Mouse (Mus musculus): ENCODE data around the gene Psme1. TPM values are rescaled to one million over a fixed set of nuclear protein-coding genes. Genes with fewer than 3 reads are reported as not detected.
A peak's percentile ranks its signal among the peaks of the same experiment; 100 is the strongest.

Gene Psme1
- polyA plus RNA-seq, 1 experiment from 2014 or later = 94.3 TPM

- no peak for DNase-seq (ENCODE audit: extremely low spot score, low spot score)
- Histone ChIP-seq H3K4me1 (peaks cover 20% of the 10 kb centered on the region), H3K27me3 (ENCODE audit: poor library complexity, severe bottlenecking) (peaks cover 13% of the 10 kb centered on the region), H3K36me3 (replicated peaks) (peaks cover 9% of the 10 kb centered on the region), H3K4me3 (no peak overlapping the region), H3K9me3 (no peaks in the 10 kb centered on the region), H3K27ac (no peak overlapping the region)
- 82% methylated on average over 7 of the region's 7 CpGs for WGBS
Observed at GRCm38 (mm10) chr14:55614565-55615178, 36.7 kb downstream of the Psme1 start.

GRCm38 (mm10) chr14:55615876-55616275 is 38.0 kb downstream of the Psme1 start:
- Histone ChIP-seq H3K27ac (no peak overlapping the region), H3K4me1 (peaks cover 20% of the 10 kb centered on the region), H3K36me3 (replicated peaks) (no peaks in the 10 kb centered on the region), H3K4me3 (no peak overlapping the region), H3K27me3 (ENCODE audit: poor library complexity, severe bottlenecking) (peaks cover 13% of the 10 kb centered on the region), H3K9me3 (no peaks in the 10 kb centered on the region)
- 50% methylated on average over 2 of the region's 2 CpGs for WGBS
- DNase-seq (ENCODE audit: extremely low spot score, low spot score) = no peak

- Histone ChIP-seq H3K4me3 (no peak overlapping the region), H3K27me3 (ENCODE audit: poor library complexity, severe bottlenecking) (peaks cover 13% of the 10 kb centered on the region), H3K9me3 (no peaks in the 10 kb centered on the region), H3K4me1 (peaks cover 20% of the 10 kb centered on the region), H3K27ac (no peak overlapping the region), H3K36me3 (replicated peaks) (no peaks in the 10 kb centered on the region)
- DNase-seq (ENCODE audit: extremely low spot score, low spot score) = no peak
- WGBS = 89% methylated on average over 2 of the region's 2 CpGs
Observed at GRCm38 (mm10) chr14:55616844-55617243, 38.9 kb downstream of the Psme1 start.

GRCm38 (mm10) chr14:55617822-55618221 is 39.9 kb downstream of the Psme1 start, which contains the start of gene Rec8:
Rec8 (plus strand) TSS chr14:55618037.
- Histone ChIP-seq H3K36me3 (replicated peaks) (no peaks in the 10 kb centered on the region; the same call in 1 of the 2 replicates), H3K9me3 (no peaks in the 10 kb centered on the region), H3K27ac (peak within 1 kb of the TSS; percentile 42; the same call in 1 of the 2 replicates), H3K27me3 (ENCODE audit: poor library complexity, severe bottlenecking) (peaks cover 13% of the 10 kb centered on the region), H3K4me1 (peaks cover 20% of the 10 kb centered on the region), H3K4me3 (peak within 1 kb of the TSS; percentile 36)
- WGBS = 28% methylated on average over 21 of the region's 21 CpGs
- peak; percentile 63 for DNase-seq (ENCODE audit: extremely low spot score, low spot score)

GRCm38 (mm10) chr14:55618486-55619195 is 40.7 kb downstream of the Psme1 start:
- 59% methylated on average over 22 of the region's 22 CpGs for WGBS
- Histone ChIP-seq H3K36me3 (replicated peaks) (peaks cover 6% of the 10 kb centered on the region), H3K27ac (0 out of 2 replicates have a peak overlapping the region, but pooled peaks have one; percentile 42), H3K27me3 (ENCODE audit: poor library complexity, severe bottlenecking) (peaks cover 13% of the 10 kb centered on the region), H3K9me3 (no peaks in the 10 kb centered on the region), H3K4me1 (peaks cover 20% of the 10 kb centered on the region), H3K4me3 (peak overlapping the region; percentile 36)
- DNase-seq (ENCODE audit: extremely low spot score, low spot score) = no peak

GRCm38 (mm10) chr14:55628077-55628827 is 50.3 kb downstream of the Psme1 start:
- no peaks in the 10 kb centered on the region for H3K9me3 ChIP-seq
- H3K27ac ChIP-seq = no peak overlapping the region
- WGBS = 93% methylated on average over 27 of the region's 27 CpGs
- H3K4me1 ChIP-seq = no peaks in the 10 kb centered on the region
- no peak for DNase-seq (ENCODE audit: extremely low spot score, low spot score)
- H3K4me3 ChIP-seq = no peak overlapping the region
- no peaks in the 10 kb centered on the region for H3K27me3 ChIP-seq (ENCODE audit: poor library complexity, severe bottlenecking)
- H3K36me3 ChIP-seq (replicated peaks) = peaks cover 100% of the 10 kb centered on the region

- Histone ChIP-seq H3K4me3 (no peak overlapping the region), H3K36me3 (replicated peaks) (peaks cover 100% of the 10 kb centered on the region), H3K9me3 (no peaks in the 10 kb centered on the region), H3K27ac (no peak overlapping the region), H3K4me1 (peaks cover 5% of the 10 kb centered on the region), H3K27me3 (ENCODE audit: poor library complexity, severe bottlenecking) (no peaks in the 10 kb centered on the region)
- DNase-seq (ENCODE audit: extremely low spot score, low spot score) = no peak
- WGBS = 59% methylated on average over 5 of the region's 5 CpGs
Observed at GRCm38 (mm10) chr14:55629312-55629711, 51.4 kb downstream of the Psme1 start.

Other genes with a start within 250 kb of the Psme1 start
- 67.2 and 71.0 TPM in 2 replicates for gene Dhrs4, start 99.4 kb upstream of the Psme1 start, polyA plus RNA-seq (2016; fragmentation: Nextera tagmentation; extraction: Ambion mirVana)
- 5.1 TPM in 2 replicates for gene Carmil3, start 87.5 kb upstream of the Psme1 start, polyA plus RNA-seq (2016; fragmentation: Nextera tagmentation; extraction: Ambion mirVana)
- 0.05 and 0.14 TPM in 2 replicates for gene Cpne6, start 67.7 kb upstream of the Psme1 start, polyA plus RNA-seq (2016; fragmentation: Nextera tagmentation; extraction: Ambion mirVana)
- not detected in 2 replicates for gene Nrl, start 53.1 kb upstream of the Psme1 start, polyA plus RNA-seq (2016; fragmentation: Nextera tagmentation; extraction: Ambion mirVana)
- gene Pck2, start 37.9 kb upstream of the Psme1 start, polyA plus RNA-seq (2016; fragmentation: Nextera tagmentation; extraction: Ambion mirVana) = 18.3 and 20.0 TPM in 2 replicates
- 68.1 and 73.3 TPM in 2 replicates for gene Dcaf11, start 18.1 kb upstream of the Psme1 start, polyA plus RNA-seq (2016; fragmentation: Nextera tagmentation; extraction: Ambion mirVana)
- gene A730061H03Rik, start 17.7 kb upstream of the Psme1 start, polyA plus RNA-seq (2016; fragmentation: Nextera tagmentation; extraction: Ambion mirVana) = not detected in 2 replicates
- not detected in 2 replicates for gene Fitm1, start 2.5 kb upstream of the Psme1 start, polyA plus RNA-seq (2016; fragmentation: Nextera tagmentation; extraction: Ambion mirVana)
- gene Emc9, start 7.2 kb downstream of the Psme1 start, polyA plus RNA-seq (2016; fragmentation: Nextera tagmentation; extraction: Ambion mirVana) = 5.3 and 5.4 TPM in 2 replicates
- 154 and 171 TPM in 2 replicates for gene Psme2, start 13.0 kb downstream of the Psme1 start, polyA plus RNA-seq (2016; fragmentation: Nextera tagmentation; extraction: Ambion mirVana)
- 20.5 and 21.3 TPM in 2 replicates for gene Rnf31, start 13.6 kb downstream of the Psme1 start, polyA plus RNA-seq (2016; fragmentation: Nextera tagmentation; extraction: Ambion mirVana)
- 7.3 and 7.6 TPM in 2 replicates for gene Irf9, start 25.4 kb downstream of the Psme1 start, polyA plus RNA-seq (2016; fragmentation: Nextera tagmentation; extraction: Ambion mirVana)
- gene Rec8, start 39.9 kb downstream of the Psme1 start, polyA plus RNA-seq (2016; fragmentation: Nextera tagmentation; extraction: Ambion mirVana) = 5.6 and 5.7 TPM in 2 replicates
- gene Ipo4, start 57.8 kb downstream of the Psme1 start, polyA plus RNA-seq (2016; fragmentation: Nextera tagmentation; extraction: Ambion mirVana) = 110 and 123 TPM in 2 replicates
- gene Gm49378, start 59.8 kb downstream of the Psme1 start, polyA plus RNA-seq (2016; fragmentation: Nextera tagmentation; extraction: Ambion mirVana) = 0.98 and 1.00 TPM in 2 replicates
- 78.3 and 78.7 TPM in 2 replicates for gene Tm9sf1, start 65.7 kb downstream of the Psme1 start, polyA plus RNA-seq (2016; fragmentation: Nextera tagmentation; extraction: Ambion mirVana)
- 0.58 and 1.1 TPM in 2 replicates for gene Tssk4, start 72.1 kb downstream of the Psme1 start, polyA plus RNA-seq (2016; fragmentation: Nextera tagmentation; extraction: Ambion mirVana)
- gene Mdp1, start 82.4 kb downstream of the Psme1 start, polyA plus RNA-seq (2016; fragmentation: Nextera tagmentation; extraction: Ambion mirVana) = 62.4 and 63.7 TPM in 2 replicates
- 59.9 and 62.4 TPM in 2 replicates for gene Gmpr2, start 93.8 kb downstream of the Psme1 start, polyA plus RNA-seq (2016; fragmentation: Nextera tagmentation; extraction: Ambion mirVana)
- gene Nedd8, start 94.0 kb downstream of the Psme1 start, polyA plus RNA-seq (2016; fragmentation: Nextera tagmentation; extraction: Ambion mirVana) = 664 and 665 TPM in 2 replicates
- 78.8 and 79.7 TPM in 2 replicates for gene Tinf2, start 103.7 kb downstream of the Psme1 start, polyA plus RNA-seq (2016; fragmentation: Nextera tagmentation; extraction: Ambion mirVana)
- gene Tgm1, start 135.8 kb downstream of the Psme1 start, polyA plus RNA-seq (2016; fragmentation: Nextera tagmentation; extraction: Ambion mirVana) = 0.26 and 0.44 TPM in 2 replicates
- 30.2 and 31.5 TPM in 2 replicates for gene Rabggta, start 144.1 kb downstream of the Psme1 start, polyA plus RNA-seq (2016; fragmentation: Nextera tagmentation; extraction: Ambion mirVana)
- gene Dhrs1, start 167.6 kb downstream of the Psme1 start, polyA plus RNA-seq (2016; fragmentation: Nextera tagmentation; extraction: Ambion mirVana) = 59.1 and 62.5 TPM in 2 replicates
- 63.0 and 68.4 TPM in 2 replicates for gene Nop9, start 167.6 kb downstream of the Psme1 start, polyA plus RNA-seq (2016; fragmentation: Nextera tagmentation; extraction: Ambion mirVana)
- gene Cideb, start 180.3 kb downstream of the Psme1 start, polyA plus RNA-seq (2016; fragmentation: Nextera tagmentation; extraction: Ambion mirVana) = 0.33 TPM in 1 of 2 replicates, not detected in the other
- gene Ltb4r2, start 183.3 kb downstream of the Psme1 start, polyA plus RNA-seq (2016; fragmentation: Nextera tagmentation; extraction: Ambion mirVana) = 0.19 and 0.28 TPM in 2 replicates
- gene Ltb4r1, start 187.8 kb downstream of the Psme1 start, polyA plus RNA-seq (2016; fragmentation: Nextera tagmentation; extraction: Ambion mirVana) = 0.26 TPM in 2 replicates
- gene Adcy4, start 206.0 kb downstream of the Psme1 start, polyA plus RNA-seq (2016; fragmentation: Nextera tagmentation; extraction: Ambion mirVana) = 4.6 and 5.4 TPM in 2 replicates
- gene Ripk3, start 210.7 kb downstream of the Psme1 start, polyA plus RNA-seq (2016; fragmentation: Nextera tagmentation; extraction: Ambion mirVana) = 8.0 and 10.2 TPM in 2 replicates
- gene Nfatc4, start 245.0 kb downstream of the Psme1 start, polyA plus RNA-seq (2016; fragmentation: Nextera tagmentation; extraction: Ambion mirVana) = 37.9 and 39.1 TPM in 2 replicates

All from forebrain, embryonic 10.5 days (tissue).